Mouse (Mus musculus): ENCODE results near the gene Glg1. TPM values are rescaled to one million over a fixed set of nuclear protein-coding genes. Genes with fewer than 3 reads are reported as not detected.
"Not testable (repeated sequence)": the region's sequence is repeated elsewhere in the genome, so short reads cannot be mapped to it uniquely, and the experiment has no call there.

Gene Glg1
- 10 to 100 TPM; 32.9 to 36.1 TPM for total RNA-seq (2021)
- long read RNA-seq, experiment 1, full-length matches to known transcripts: 2 of 14 reads
- long read RNA-seq, experiment 1, partial matches to known transcripts: 0 of 14 reads
- long read RNA-seq, experiment 1, other reads (novel, unspliced or antisense): 12 of 14 reads
- long read RNA-seq, experiment 2, full-length matches to known transcripts: 4 of 10 reads
- long read RNA-seq, experiment 2, partial matches to known transcripts: 0 of 10 reads
- long read RNA-seq, experiment 2, other reads (novel, unspliced or antisense): 6 of 10 reads

- peak; percentile 93 for DNase-seq
These were observed at the start of gene Glg1 for GRCm38 (mm10) chr8:111258631-111259407. TSS of gene Glg1 (minus strand) at chr8:111259216.

- no peak for DNase-seq
These were observed 46.2 kb upstream of the Glg1 start for GRCm38 (mm10) chr8:111305031-111305730.

DNA sequence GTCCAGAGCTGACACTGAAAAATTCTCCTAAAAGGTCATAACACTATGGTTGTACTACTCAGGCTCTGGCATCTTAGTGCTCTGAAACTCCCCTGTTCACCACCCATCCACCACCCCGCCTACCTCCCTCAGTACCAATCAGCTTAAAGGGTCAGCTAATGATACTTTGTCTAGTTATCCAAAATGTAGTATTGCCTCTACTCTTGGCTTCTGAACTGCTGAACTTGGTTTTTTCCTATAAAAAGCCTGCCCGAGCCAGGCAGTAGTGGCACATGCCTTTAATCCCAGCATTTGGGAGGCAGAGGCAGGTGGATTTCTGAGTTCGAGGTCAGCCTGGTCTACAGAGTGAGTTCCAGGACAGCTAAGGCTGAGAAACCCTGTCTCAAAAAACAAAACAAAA, 45.3 kb upstream of the Glg1 start:
- no peak for DNase-seq

DNA sequence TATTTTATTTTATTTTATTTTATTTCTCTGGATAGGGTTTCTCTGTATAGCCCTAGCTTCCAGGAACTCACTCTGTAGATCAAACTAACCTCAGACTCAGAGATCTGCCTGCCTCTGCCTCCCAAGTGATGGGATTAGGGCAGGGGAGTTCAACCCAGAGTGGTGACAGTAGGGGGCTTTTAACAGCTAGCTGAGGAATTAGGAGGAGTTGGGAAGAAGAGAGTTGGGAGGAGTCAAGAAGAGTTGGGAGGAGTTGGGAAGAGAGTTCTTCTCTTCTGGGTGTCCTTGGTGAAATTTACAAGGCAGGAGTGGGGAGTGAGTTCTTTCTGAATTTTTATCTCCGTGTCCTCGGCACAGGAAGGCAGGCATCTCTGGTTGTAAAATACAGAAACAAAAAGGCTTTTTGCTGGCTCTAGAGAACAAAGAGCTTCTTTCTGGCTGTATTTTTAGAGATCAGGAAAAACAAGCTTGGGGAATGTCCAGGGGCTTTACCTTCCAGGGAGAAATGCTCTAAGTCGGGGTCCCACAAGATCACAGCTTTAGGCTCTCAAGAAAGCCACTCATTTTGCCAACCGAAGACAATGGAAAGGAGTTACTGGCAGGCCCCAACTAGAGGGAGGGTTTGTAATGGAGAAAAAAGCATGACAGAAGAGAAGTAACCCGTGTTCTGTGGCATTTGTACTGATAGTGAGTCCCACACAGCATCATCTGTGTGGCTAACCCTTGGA, 44.2 kb upstream of the Glg1 start:
- DNase-seq: not testable (repeated sequence)

DNA sequence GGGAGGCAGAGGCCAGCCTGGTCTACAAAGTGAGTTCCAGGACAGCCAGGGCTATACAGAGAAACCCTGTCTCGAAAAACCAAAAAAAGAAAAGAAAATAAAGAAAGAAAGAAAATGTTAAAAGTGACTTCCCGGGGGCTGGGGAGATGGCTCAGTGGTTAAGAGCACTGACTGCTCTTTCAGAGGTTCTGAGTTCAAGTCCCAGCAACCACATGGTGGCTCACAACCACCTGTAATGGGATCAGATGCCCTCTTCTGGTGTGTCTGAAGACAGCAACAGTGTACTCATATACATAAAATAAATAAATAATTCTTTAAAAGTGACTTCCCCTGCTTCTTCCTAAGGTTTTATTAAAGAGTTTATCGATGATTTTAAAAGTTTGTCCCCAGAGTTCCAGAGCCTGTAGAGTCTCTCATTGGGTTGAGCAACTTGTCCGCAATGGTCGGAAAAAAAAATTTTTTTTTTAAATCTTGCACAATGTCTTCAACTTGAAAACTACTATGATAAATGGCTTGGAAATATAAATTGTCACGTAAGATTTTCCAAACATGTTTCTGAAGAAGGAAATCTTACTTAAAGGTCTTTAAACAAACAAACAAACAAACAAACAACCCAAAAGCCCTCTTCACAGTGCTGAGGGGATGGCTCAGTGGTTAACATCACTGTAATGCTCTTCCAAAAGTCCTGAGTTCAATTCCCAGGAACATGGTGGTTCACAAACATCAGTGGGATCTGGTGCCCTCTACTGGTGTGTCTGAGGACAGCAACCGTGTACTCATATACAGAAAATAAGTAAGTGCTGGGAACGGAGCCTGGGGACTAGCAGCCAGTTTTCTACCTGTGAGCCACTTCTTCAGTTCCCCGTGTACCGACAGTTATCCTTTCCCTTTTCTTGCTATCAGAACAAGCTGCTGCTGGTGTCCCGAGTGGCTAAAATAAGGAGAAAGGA, 41.9 kb upstream of the Glg1 start:
- no peak for DNase-seq

DNA sequence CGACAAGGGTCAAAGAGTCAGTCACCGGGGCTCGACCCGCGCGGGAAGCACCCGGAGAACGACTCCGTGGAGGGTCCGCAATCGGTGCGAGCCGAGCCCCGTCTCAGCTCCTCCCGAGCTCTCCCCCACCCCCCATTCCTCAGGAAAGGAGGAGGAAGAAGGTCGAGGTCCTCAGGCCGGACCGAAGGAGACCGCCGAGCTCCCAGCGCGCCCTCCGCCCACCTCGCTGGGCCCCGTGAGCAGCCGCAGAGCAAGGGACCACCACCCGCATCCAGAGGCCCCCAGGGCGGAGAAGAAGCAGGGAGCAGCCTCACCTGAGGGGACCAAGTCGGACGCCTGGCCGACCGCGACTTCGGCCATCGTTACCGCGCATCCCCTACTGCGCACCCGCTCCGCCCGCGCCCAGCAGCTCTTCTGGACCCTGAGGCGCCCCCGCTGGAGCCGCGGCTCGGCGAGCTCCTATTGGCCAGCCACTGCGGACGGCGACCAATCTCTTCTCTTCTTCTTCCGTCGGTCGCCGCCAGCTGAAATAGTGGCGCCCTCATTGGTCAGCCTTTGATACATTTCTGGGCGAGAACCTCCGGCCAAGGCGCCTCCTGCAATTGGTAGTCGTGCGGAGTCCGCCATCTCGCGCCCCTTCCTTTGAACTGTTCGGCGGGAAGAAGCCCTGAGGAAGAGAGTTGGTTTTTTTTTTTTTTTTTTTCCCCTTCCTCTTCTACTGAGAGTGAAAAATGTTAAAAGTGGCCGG, 41.0 kb upstream of the Glg1 start, which contains the start of gene Rfwd3:
TSS of gene Rfwd3 (minus strand) at position 402 of the 748 bp plus-strand sequence.
- DNase-seq: peak; percentile 98

GRCm38 (mm10) chr8:111299363-111299820, 40.4 kb upstream of the Glg1 start:
- DNase-seq: peak; percentile 25

DNA sequence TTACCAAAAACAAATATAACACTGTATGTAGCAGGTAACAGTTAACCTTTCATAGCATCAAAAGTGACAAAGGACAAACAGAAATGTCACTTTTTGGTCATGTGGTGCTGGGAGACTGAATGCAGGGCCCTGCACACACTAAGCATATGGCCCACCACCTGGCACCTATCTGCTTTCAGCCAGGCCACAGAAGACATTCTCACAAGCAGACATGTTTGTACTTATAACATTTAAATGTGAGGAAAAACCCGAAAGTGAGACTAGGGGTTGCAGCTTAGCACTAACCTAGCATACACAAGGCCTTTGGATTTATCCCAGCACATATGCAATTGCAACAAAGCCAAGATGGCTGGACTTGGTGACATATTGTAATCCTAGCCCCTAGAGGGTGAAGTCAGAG, 39.0 kb upstream of the Glg1 start:
- no peak for DNase-seq

DNA sequence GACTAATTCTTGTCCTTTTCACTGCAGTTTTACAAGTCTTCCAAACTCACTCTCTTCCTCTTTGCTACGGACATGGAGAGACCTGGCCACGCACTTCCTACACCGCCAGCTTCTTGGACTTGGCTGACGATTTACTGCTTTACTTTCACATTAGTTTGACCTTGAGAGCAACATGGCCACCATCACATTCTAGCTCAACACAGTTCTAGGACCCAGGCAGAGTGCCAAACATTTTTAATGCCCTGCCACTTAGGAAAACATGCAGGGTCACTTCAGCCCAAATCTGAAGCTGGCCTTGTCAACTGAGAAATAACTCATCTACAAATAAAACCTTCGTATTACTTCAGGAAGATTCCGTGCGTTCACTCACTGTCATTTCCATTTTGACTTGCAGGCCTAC, 32.7 kb upstream of the Glg1 start:
- DNase-seq: no peak

DNA sequence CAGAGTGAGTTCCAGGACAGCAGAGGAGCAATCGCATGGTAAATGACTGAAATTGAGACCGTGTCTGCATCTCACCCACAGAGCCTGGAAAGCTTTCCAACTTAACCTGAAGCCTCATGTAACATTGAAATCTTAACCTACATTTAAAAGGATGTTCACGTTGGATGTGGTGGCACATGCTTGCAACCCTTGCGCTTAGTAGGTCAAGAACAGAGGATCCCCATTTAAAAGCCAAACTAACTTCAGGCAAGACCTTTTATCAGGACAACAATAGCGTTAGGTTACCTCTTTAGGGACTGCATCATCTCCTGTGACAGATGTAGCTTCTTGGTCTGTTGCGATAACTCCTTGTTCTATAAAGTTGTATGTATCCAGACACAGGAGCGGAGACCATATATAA, 31.6 kb upstream of the Glg1 start:
- DNase-seq: no peak

DNA sequence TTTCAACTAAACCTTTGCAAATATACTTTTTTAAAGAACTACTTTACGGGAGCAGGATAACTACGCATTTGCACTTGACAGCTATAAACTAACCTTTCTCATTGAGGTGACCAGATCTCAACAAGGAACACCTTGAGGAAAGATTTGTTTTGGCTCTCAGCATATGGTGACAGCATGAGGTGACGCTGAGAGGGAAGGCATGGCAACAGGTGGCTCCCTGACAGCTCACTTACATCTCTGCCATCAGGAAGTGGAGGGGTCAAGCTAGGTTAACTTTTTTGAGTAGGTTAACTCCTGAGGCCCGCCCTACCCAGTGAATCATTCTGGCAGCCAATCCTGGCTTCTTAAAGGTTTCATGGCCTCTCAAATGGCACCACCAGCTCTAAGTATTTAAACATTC, 26.6 kb upstream of the Glg1 start:
- DNase-seq: no peak

- no peak for DNase-seq
These were observed 23.1 kb upstream of the Glg1 start for GRCm38 (mm10) chr8:111282093-111282492.

DNA sequence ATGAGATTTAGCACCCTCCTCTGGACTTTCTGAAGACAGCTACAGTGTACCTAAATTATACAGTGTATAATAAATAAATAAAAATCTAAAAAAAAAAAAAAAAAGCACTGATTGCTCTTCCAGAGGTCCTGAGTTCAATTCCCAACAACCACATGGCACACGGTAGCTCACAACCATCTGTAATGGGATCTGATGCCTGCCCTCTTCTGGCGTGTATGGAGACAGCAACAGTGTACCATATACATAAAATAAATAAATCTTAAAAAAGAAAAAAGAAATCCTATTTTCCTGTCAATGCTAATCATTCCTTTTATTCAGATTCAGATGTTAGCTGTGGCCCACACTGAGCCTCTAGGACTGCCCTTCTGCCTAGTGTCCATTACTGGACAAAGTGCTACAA, 9.3 kb upstream of the Glg1 start:
- no peak for DNase-seq

- not testable (repeated sequence) for DNase-seq
These were observed 7.1 kb upstream of the Glg1 start for GRCm38 (mm10) chr8:111266161-111266560.

DNA sequence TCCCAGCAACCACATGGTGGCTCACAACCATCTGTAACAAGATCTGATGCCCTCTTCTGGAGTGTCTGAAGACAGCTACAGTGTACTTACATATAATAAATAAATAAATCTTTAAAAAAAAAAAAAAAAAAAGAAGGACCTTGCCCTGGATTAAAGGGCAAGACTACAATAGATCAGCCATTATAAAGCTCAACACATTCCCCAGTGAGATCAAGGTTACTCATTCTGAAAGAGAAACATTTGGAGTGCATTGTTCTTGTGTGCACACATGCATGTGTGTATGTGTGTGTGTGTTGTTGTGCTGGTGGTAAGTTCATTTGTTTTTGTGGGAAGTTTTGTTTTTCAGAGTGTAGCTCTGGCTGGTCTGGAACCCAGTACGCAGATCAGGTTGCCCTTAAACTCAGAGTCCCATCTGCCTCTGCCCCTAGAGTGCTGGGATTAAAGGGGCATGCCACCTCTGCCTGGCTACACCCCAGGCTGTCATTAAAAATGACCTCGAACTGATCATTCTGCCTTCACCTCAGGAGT, 5.7 kb upstream of the Glg1 start:
- no peak for DNase-seq

DNA sequence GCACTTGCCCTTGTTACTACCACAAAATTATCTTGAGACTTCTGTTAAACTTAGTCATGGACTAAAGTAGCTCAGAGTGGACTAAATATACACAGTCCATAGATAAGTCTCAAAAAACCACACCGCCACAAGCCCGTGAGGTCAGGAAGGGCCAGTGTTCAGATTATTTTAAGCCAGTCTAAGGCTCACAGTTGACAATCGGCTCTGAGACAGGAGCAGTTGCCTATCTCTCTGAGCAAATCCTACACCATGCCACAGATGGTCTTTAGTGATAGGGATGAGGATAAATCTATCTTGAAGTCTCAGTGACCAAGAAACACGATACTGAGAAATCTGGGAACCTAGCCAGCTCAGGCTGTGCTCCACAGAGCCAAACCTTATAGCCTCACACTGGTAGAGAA, 3.0 kb upstream of the Glg1 start:
- DNase-seq: no peak

- no peak for DNase-seq
These were observed 1.2 kb upstream of the Glg1 start for GRCm38 (mm10) chr8:111260251-111260650.

DNA sequence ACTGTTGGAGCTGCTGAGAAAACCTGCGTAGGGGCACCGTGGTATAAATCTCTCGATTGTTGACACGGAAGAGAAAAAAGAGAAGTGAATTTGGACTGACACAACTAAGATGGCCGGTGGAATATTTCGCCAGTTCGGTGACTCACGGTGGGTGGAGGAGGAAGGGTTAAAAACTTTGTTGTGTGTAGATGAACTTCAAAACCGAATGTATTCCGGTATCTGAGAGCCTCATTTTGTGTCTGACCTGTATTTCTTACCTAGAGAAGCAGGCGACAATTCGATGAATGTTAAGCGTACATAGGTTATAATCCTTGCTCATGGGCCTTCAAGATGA, 359 bp upstream of the Glg1 start:
- DNase-seq: no peak

DNA sequence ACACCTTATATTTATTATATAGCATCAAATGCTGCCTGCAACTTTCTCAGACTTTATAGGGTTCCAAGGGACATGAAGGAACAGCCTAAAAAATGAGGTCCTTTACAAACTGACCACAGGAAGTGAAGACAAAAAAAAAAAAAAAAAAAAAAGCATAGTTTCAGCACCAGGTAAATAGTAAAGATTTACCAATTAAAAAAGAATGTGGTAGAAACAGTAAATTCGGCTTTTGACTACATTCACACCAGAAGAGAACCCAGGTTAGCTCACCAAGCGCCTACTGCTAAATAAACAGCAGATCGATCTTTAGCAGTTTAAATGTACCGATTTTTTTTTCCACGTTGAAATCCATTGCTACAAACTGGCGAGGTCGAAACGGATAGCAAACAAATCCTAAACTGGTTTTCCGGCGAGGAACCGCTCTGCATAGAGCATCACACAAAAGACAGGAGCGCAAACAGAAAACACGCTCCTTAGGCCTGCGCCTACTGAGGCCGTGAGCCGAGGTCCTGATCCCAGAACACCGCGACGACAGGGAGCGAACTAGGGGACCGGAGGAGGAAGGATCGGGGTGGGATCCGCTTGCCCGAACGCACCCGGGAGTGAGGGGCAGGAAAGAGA, 896 bp downstream of the Glg1 start:
- no peak for DNase-seq

All from gastrocnemius, postnatal 25 days (tissue).